Mouse (Mus musculus) cerebellum, adult 2 months (tissue): Measurements from ENCODE around the gene Terb2.

Source experiments
- CTCF ChIP-seq: fragments of 200-500 bp; IDR thresholded peaks from 2 replicates; pipeline ENCODE4 v1.5.1; 2011; ENCODE audit warnings: low read depth, mild to moderate bottlenecking, control low read depth, low read length, moderate library complexity, borderline replicate concordance; ENCODE audit not compliant: insufficient read depth
- POLR2A ChIP-seq: fragments of 200-500 bp; IDR thresholded peaks from 2 replicates; pipeline ENCODE4 v1.6.1; 2011; ENCODE audit warnings: low read length, control low read depth, borderline replicate concordance; ENCODE audit not compliant: insufficient read depth

GRCm38 (mm10) chr2:122221798-122222197 lies 35.7 kb downstream of the Terb2 start:
- TF ChIP-seq CTCF (no peak), POLR2A (no peak)
